Mouse (Mus musculus) adrenal gland, adult 8-10 months (tissue): ENCODE data around the gene Fosl1. TPM values are rescaled to one million over a fixed set of nuclear protein-coding genes. Genes with fewer than 3 reads are reported as not detected.

Experiments used
- total RNA-seq, 4 experiments: library from RNA; stranded (reverse); gene quantifications; 2 replicates each; pipeline ENCODE4 v1.2.4; 2022

The Fosl1 gene
- total RNA-seq, 4 experiments from 2014 or later: 0.22 to 0.86 (median 0.56) TPM; not detected in 1

Other genes with a start within 250 kb of the Fosl1 start
- gene Pacs1, start 174.4 kb upstream of the Fosl1 start, total RNA-seq: 10 to 100 TPM; 23.9 to 35.0 (median 29.7) TPM
- 100 to 1,000 TPM; 179 to 198 (median 191) TPM for gene Sf3b2, start 152.1 kb upstream of the Fosl1 start, total RNA-seq
- gene Gal3st3, start 149.2 kb upstream of the Fosl1 start, total RNA-seq: under 1 TPM; 0.09 to 0.62 (median 0.30) TPM
- gene Catsper1, start 111.8 kb upstream of the Fosl1 start, total RNA-seq: not detected
- 10 to 100 TPM in 2 of 4 experiments, 1 to 10 TPM in 2; 1.2 to 14.6 (median 6.8) TPM for gene Cst6, start 98.0 kb upstream of the Fosl1 start, total RNA-seq
- gene Eif1ad, start 80.8 kb upstream of the Fosl1 start, total RNA-seq: 10 to 100 TPM; 22.2 to 26.7 (median 25.2) TPM
- 100 to 1,000 TPM; 130 to 147 (median 140) TPM for gene Banf1, start 80.4 kb upstream of the Fosl1 start, total RNA-seq
- 100 to 1,000 TPM in 2 of 4 experiments, 10 to 100 TPM in 2; 75.2 to 101 (median 98.6) TPM for gene Sart1, start 58.8 kb upstream of the Fosl1 start, total RNA-seq
- under 1 TPM in 1 of 4 experiments, not detected in 3; 0.17 TPM for gene Tsga10ip, start 45.0 kb upstream of the Fosl1 start, total RNA-seq
- 100 to 1,000 TPM; 272 to 295 (median 289) TPM for gene Drap1, start 22.6 kb upstream of the Fosl1 start, total RNA-seq
- 10 to 100 TPM; 52.2 to 59.2 (median 52.8) TPM for gene AI837181, start 22.4 kb upstream of the Fosl1 start, total RNA-seq
- 10 to 100 TPM in 3 of 4 experiments, 1 to 10 TPM in 1; 8.9 to 12.4 (median 11.4) TPM for gene Ccdc85b, start 10.3 kb downstream of the Fosl1 start, total RNA-seq
- gene Fibp, start 13.1 kb downstream of the Fosl1 start, total RNA-seq: 100 to 1,000 TPM in 2 of 4 experiments, 10 to 100 TPM in 2; 95.6 to 139 (median 110) TPM
- 1 to 10 TPM; 1.1 to 2.2 (median 1.6) TPM for gene Ctsw, start 21.0 kb downstream of the Fosl1 start, total RNA-seq
- 100 to 1,000 TPM in 2 of 4 experiments, 10 to 100 TPM in 2; 64.9 to 173 (median 105) TPM for gene Efemp2, start 26.4 kb downstream of the Fosl1 start, total RNA-seq
- 10 to 100 TPM; 25.8 to 40.4 (median 33.8) TPM for gene Mus81, start 40.9 kb downstream of the Fosl1 start, total RNA-seq
- 100 to 1,000 TPM; 711 to 770 (median 737) TPM for gene Cfl1, start 42.9 kb downstream of the Fosl1 start, total RNA-seq
- 10 to 100 TPM in 1 of 4 experiments, 1 to 10 TPM in 3; 2.2 to 10.4 (median 5.4) TPM for gene 1700020D05Rik, start 56.2 kb downstream of the Fosl1 start, total RNA-seq
- 10 to 100 TPM; 13.4 to 35.0 (median 23.9) TPM for gene Snx32, start 63.0 kb downstream of the Fosl1 start, total RNA-seq
- not detected for gene Ovol1, start 113.1 kb downstream of the Fosl1 start, total RNA-seq
- 10 to 100 TPM; 10.8 to 15.7 (median 13.1) TPM for gene Ap5b1, start 120.5 kb downstream of the Fosl1 start, total RNA-seq
- gene Rnaseh2c, start 154.3 kb downstream of the Fosl1 start, total RNA-seq: 100 to 1,000 TPM; 123 to 156 (median 130) TPM
- 10 to 100 TPM; 71.6 to 90.4 (median 76.6) TPM for gene Kat5, start 162.7 kb downstream of the Fosl1 start, total RNA-seq
- gene Rela, start 189.9 kb downstream of the Fosl1 start, total RNA-seq: 100 to 1,000 TPM in 2 of 4 experiments, 10 to 100 TPM in 2; 90.0 to 114 (median 96.4) TPM
- gene Sipa1, start 216.2 kb downstream of the Fosl1 start, total RNA-seq: 10 to 100 TPM; 40.3 to 76.9 (median 57.8) TPM
- 10 to 100 TPM; 40.8 to 53.6 (median 46.3) TPM for gene Map3k11, start 241.2 kb downstream of the Fosl1 start, total RNA-seq
- gene Pcnx3, start 241.4 kb downstream of the Fosl1 start, total RNA-seq: 100 to 1,000 TPM in 3 of 4 experiments, 10 to 100 TPM in 1; 95.1 to 183 (median 136) TPM